Mouse (Mus musculus) layer of hippocampus, adult 9-10 months (tissue): ENCODE measurements around the gene Ceacam20.
A peak's percentile ranks its signal among the peaks of the same experiment; 100 is the strongest.
"Not testable (repeated sequence)": the region's sequence is repeated elsewhere in the genome, so short reads cannot be mapped to it uniquely, and the experiment has no call there.

Experiments used
- DNase-seq: peaks from one replicate; pipeline ENCODE4 v3.0.0; 2022; ENCODE audit warnings: low spot score

The Ceacam20 gene

GRCm38 (mm10) chr7:19964985-19965579 is at the start of gene Ceacam20:
TSS of gene Ceacam20 (plus strand) at chr7:19965412.
- no peak for DNase-seq

GRCm38 (mm10) chr7:19920166-19920505 is 45.1 kb upstream of the Ceacam20 start:
- DNase-seq: no peak

- DNase-seq: peak; percentile 50
These were observed 44.5 kb upstream of the Ceacam20 start, which contains the start of gene Pvr for GRCm38 (mm10) chr7:19920506-19921261. TSS of gene Pvr (minus strand) at chr7:19921160.

GRCm38 (mm10) chr7:19923354-19923753 is 41.9 kb upstream of the Ceacam20 start:
- no peak for DNase-seq

- DNase-seq: no peak
These were observed 41.4 kb upstream of the Ceacam20 start for GRCm38 (mm10) chr7:19923797-19924196.

GRCm38 (mm10) chr7:19925376-19925775 is 39.8 kb upstream of the Ceacam20 start:
- no peak for DNase-seq

GRCm38 (mm10) chr7:19926849-19927480 is 38.2 kb upstream of the Ceacam20 start:
- DNase-seq: no peak

- DNase-seq: no peak
These were observed 36.7 kb upstream of the Ceacam20 start for GRCm38 (mm10) chr7:19928486-19928885.

- DNase-seq: not testable (repeated sequence)
These were observed 34.7 kb upstream of the Ceacam20 start for GRCm38 (mm10) chr7:19930481-19930880.

- DNase-seq: no peak
These were observed 32.9 kb upstream of the Ceacam20 start for GRCm38 (mm10) chr7:19932133-19932876.

- DNase-seq: peak; percentile 62
These were observed 32.1 kb upstream of the Ceacam20 start for GRCm38 (mm10) chr7:19932877-19933809.

- no peak for DNase-seq
These were observed 30.0 kb upstream of the Ceacam20 start for GRCm38 (mm10) chr7:19935171-19935751.

GRCm38 (mm10) chr7:19935961-19936360 is 29.3 kb upstream of the Ceacam20 start:
- no peak for DNase-seq

GRCm38 (mm10) chr7:19937229-19937821 is 27.9 kb upstream of the Ceacam20 start:
- no peak for DNase-seq

GRCm38 (mm10) chr7:19939555-19940235 is 25.5 kb upstream of the Ceacam20 start:
- DNase-seq: peak; percentile 32

- no peak for DNase-seq
These were observed 25.0 kb upstream of the Ceacam20 start for GRCm38 (mm10) chr7:19940256-19940655.

- DNase-seq: no peak
These were observed 20.5 kb upstream of the Ceacam20 start for GRCm38 (mm10) chr7:19944709-19945108.

GRCm38 (mm10) chr7:19945201-19945600 is 20.0 kb upstream of the Ceacam20 start:
- no peak for DNase-seq

GRCm38 (mm10) chr7:19945821-19946515 is 19.2 kb upstream of the Ceacam20 start:
- DNase-seq: no peak
